Mouse (Mus musculus) layer of hippocampus, adult 8-10 months (tissue): ENCODE results near the gene Ntsr2. TPM values are rescaled to one million over a fixed set of nuclear protein-coding genes. Genes with fewer than 3 reads are reported as not detected.

Experiments used
- DNase-seq, 2 experiments: peaks; one replicate each; pipeline ENCODE4 v3.0.0; 2022; ENCODE audit warnings: low spot score in 2 of 2
- total RNA-seq, 4 experiments: library from RNA; stranded (reverse); gene quantifications; 2 replicates each; pipeline ENCODE4 v1.2.4; 2022

The Ntsr2 gene
- 100 to 1,000 TPM; 161 to 213 (median 178) TPM for total RNA-seq

DNA sequence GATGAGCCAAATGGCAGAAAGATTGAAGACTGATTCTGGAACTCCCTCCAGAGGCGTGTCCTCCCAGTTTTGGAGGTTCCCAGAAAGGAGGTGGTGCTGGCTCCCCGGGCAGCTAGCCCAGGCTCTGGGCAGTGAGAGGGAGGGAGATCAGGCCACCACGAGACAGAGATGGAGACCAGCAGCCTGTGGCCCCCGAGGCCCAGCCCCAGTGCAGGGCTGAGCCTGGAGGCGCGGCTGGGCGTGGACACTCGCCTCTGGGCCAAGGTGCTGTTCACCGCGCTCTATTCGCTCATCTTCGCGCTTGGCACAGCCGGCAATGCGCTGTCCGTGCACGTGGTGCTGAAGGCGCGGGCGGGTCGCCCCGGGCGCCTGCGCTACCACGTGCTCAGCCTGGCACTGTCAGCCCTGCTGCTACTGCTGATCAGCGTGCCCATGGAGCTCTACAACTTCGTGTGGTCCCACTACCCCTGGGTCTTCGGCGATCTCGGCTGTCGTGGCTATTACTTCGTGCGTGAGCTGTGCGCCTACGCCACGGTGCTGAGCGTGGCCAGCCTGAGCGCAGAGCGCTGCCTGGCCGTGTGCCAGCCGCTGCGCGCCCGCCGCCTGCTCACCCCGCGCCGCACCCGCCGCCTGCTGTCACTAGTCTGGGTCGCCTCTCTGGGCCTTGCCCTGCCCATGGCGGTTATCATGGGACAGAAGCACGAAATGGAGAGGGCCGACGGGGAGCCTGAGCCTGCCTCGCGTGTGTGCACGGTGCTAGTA is at the start of gene Ntsr2:
Gene Ntsr2 (plus strand): TSS at position 51 of the 762 bp plus-strand sequence.
- DNase-seq = peak; percentile 55 to 69

DNA sequence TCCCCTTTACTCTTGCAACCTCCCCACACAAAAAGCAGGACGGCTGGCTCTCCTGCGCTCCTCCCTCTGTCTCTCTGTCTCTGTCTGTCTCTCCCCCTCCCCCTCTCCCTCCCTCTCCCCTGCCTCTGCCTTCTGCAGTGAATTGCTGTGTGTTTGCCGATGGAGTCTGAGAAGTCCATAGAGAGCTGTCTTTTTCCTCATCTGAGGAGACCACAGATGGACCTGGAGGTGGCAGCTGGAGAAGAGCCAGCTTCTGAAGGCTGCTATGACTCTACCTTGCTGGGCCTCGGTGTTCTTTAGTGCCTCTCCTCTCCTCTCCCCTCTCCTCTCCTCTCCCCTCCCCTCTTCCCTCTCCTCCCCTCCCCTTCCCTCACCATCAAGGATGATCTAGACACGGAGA is 47.6 kb upstream of the Ntsr2 start:
- no peak for DNase-seq

DNA sequence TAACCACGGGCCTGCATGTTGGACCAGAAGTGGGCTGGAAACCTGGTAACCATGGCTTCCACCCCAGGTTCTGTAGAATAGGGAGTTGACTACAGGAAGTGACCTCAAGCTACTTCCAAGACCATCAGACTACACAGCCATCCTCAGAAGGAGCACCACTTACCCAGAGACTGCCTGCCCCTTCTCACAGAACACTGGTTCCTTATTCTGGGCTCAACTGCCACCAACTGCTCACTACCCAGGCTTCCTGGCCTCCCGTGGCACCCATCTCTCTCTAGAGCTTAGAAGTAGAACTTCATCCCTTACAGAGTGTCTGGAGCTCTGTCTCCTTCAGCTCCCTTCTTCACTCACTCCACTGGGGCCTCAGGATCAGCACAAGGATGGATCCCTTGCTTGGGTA is 42.2 kb upstream of the Ntsr2 start, which contains the start of gene Lpin1:
Gene Lpin1 (minus strand): TSS at position 31 of the 400 bp plus-strand sequence.
- DNase-seq = no peak

DNA sequence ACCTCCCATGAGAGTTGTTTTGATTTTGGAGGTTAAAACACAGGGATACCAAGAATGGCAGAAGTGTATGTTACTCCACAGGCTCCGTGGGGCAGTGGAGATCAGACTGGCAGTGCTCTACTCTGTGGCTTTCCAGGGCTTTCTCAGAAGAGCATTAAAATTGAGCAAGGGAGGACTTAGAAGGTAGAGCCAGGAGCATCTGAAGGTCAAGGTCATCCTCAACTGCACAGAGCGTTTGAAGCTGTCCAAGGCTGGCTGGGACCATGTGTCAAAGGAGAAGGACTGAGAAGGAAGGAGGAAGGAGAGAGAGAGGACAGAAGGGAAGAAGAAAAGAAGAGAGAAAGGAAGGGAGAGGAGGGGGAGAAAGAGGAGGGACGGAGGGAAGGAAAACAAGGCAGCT is 38.6 kb upstream of the Ntsr2 start:
- DNase-seq = no peak

DNA sequence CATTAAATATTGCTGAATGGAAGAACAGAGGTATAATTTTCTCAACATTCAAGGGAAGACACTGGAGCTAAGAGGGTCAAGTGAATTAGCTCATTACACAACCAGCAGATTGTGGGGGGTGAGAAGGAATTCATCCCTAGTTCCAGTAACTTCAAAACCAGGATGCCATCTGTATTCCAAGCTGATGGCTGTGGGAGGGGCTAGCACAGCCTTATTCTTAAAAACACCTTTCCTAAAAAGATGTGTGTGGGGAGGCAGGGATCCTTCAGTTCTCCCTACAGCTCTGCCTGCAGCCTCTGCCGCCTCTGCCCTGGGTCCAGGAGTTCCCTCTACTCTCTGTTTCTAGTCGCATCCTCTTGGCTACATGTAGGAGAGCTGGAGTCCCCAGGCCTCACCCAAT is 37.4 kb upstream of the Ntsr2 start:
- DNase-seq = no peak

DNA sequence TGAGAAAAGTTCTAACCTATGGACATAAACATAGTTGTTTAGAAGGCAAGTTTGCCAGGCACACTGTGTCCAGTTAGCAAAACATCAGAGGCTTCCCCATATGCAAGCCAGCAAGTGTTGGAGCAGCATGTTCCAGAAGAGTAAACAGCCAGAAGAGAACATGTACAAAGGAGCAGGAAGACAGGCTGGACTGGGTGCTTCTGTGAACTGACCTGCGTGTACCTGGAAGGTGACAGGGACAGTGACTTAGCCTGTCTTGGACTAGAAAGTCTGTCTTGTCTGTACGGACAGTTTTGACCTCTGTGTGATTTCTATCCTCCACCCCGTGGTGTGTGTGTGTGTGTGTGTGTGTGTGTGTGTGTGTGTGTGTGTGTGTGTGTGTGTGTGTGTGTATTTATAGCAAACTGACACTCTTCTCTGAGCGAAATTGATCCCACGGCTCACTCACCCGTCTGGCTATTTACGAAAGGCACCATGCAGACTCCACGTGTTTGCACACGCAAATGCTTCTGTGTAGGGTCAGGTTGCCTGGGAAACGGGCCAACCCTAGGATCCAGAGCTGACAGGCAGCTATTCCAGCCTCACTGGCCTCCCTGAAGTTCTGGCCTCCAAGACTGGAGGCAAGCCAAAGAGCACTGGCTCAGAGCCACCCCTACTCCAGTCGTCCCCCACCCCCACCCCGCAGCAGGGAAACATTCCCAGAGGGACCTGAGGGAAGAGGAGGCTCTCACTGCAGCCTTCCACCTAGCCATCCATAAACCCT is 34.5 kb upstream of the Ntsr2 start:
- DNase-seq = peak; percentile 68 to 74

DNA sequence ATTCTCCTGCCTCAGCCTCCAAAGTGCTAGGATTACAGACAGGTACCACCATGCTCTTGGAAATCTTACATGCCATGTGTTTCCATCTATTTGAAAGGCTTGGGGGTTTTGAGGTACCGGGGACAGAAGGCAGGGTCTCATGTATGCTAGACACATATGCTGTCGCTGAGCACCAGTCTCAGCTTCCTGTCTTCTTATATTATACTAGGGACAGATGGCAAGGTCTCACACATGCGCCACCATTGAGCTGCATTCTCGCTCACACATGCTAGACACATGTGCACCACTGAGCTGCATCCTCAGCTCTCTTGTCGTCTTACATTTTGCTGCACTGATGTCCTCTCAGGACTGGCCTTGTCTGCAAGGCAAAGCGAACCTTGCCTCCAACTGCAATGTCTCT is 33.7 kb upstream of the Ntsr2 start:
- no peak for DNase-seq

DNA sequence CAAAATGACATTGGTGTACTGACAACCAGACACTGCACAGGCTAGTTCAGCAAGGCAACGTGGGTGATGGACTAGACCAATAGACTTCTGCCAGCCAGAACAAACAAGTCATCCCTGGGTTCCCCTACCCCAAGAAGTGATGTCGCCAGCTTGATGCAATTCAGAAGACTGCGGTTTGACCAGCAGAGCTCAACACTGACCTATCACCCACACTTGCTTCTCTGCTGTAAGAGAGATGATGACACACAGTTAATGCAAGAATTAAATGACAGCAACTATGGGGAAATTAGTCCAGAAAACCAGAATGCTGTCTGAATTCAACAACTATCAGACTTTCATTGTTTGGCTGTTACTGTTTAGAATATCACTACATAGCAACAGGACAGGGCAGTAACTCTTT is 33.0 kb upstream of the Ntsr2 start:
- DNase-seq = no peak

DNA sequence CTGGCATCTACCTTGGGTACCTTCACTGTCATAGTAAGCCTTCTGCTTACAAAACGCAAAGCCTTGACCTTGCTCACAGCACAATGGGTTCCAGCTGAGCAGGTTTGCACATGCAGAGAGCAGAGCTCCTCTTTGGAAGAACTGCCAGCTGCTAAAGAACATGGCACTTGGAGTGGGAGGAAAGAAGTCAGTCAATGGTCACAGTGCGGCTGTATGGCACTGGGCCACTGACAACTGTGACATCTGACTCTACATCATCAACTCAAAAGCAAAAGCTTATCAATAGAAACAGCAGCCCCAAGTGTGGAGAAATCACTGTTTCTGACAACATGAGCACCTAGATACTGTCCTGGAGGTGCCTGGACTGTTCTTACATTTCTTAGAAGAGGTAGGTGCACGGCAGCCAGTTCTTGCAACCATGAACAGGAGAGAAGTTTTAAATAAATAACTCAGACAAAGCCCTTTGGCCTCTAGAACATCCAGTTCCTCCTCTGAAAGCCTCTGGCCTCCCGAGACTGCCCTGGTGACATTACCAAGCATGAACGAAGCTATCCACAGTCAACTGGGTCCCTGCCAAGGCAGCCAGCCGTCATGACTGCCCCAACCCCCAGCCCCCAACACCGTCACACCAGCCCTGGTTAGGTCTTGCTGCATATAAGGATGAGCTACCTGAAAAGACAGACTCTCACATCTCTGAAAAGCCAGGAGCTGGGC is 22.9 kb upstream of the Ntsr2 start:
- DNase-seq = no peak

DNA sequence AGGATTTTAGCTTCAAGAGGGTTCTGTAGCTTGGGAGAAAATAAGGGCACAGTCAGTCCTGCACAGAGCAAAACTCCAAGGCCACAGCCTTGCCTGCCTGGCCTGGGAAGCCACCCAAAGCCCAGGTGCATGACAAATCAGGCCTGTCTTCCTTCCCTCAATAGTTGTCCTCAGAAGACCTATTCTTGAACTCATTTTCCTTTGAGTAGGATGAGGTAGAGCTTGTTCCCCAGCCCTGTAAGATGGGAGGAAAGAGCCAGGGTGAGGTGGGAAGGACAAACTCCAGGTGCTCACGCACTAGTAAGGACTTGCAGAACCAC is 22.4 kb upstream of the Ntsr2 start:
- no peak for DNase-seq

DNA sequence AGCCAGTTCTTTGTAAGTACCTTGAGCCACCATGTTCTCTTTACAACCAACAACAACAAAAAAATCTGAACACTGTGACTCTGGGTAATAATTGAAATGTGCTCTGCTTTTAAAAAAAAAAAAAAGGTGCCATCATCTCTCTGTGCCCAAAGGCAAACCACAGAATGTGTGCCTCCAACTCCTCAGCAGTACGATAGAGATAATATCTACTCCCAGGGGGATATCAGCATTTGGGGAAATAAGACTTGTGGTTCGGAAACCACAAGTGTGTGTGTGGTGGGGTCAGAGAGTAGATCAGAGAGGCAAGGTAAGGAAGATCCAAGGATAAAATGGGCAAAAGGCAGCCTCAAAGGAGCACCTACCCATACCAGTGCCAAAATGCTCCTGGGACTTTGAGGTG is 21.8 kb upstream of the Ntsr2 start:
- DNase-seq = no peak

DNA sequence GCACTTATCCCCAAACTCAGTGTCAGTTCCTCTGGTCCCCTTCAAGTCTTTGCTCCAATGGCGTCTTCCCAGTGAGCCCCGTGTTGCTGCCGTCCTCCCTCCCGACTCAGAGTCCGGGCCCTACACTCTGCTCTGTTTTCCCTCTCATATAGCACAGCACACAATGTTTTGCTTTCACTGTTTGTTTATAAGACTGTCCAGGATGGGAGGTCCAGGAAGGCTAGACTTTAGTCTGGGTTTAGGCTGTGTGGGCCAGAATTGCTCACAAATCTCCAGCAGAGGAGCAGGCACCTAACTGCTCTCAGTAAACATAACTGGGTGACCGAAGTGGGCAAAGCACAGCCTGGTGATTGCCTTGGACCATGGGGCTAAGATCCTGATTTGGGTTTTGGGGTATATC is 19.9 kb upstream of the Ntsr2 start:
- no peak for DNase-seq

DNA sequence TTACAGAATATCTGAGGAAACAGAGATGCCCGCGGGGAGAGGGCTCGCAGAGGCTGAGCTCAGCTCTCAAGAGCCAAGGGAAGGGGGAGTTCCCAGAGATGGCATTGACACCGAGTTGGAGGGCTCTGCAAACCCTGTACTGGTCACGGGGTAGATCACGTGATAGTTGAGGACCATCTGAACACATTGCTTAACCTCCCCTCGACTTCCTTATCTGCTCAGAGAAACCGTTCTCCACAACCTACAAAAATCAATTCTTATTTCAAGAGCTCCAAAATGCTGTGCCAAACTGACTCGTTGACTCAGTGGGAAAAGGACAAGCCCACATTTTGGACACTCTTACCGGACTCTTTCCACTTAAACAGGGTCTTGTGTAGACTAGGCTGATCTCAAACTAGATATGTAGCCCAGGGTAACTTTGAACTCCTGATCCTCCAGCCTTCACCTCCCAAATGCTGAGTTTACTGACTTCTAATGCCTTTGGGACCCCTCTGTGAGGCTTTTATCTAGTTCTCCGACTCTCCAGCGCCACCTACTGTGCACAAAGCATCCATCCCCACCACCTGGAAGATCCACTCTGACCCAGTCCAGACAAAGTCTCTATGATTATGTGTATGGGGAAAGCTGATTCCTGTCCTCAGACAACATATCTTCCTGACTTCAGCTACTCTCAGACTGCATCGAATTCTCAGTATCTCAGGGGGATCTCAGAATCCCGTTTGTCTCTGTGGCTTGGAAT is 18.9 kb upstream of the Ntsr2 start:
- DNase-seq = no peak

DNA sequence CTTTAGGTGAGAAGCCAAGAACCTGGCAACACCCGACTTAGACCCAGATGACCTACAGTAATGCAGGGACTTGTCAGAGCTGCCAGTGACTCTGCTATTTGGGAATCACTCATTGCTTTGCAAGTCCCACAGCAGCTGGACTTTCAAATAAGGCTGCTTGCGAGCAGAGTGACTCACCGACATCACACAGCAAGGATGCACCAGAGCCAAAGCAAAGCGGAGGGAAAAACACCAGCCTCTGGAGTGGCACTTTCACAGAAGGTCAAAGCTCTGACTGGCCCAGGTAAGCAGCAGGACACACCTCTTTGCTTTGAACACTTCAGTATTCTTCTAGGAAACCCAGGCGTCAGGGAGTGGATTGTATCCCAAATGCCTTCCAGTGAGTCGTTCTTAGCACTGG is 17.4 kb upstream of the Ntsr2 start:
- no peak for DNase-seq

DNA sequence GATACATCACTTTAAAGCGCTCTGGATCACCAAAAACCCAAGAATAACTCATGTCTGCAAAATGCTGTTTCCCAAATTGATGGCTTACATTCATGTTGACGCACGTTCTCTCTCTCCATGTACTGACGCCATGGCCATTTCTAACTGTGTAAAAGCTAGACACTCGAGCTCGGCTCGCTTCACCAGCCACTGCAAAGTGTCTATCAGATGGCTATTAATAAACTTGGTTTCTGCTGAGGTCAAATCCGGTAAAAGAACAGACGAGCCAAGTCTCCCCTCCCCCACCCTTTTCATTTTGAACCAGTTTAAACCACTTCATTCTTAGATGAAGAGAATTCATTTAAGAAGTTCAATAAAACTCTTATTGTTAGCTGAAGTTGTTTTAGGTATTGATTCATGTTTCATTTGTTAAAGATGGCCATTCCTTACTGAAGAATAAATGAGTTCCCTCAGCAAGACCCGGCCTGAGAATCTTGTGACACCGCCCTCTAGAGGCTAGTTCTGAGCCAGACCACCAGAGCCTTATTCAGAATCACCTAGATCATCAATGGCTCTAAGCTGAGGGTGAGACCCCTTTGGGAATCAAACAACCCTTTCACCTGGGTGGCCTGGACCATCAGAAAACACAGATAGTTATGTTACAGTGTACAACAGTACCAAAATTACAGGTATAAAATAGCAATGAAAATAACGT is 14.0 kb upstream of the Ntsr2 start:
- no peak for DNase-seq

DNA sequence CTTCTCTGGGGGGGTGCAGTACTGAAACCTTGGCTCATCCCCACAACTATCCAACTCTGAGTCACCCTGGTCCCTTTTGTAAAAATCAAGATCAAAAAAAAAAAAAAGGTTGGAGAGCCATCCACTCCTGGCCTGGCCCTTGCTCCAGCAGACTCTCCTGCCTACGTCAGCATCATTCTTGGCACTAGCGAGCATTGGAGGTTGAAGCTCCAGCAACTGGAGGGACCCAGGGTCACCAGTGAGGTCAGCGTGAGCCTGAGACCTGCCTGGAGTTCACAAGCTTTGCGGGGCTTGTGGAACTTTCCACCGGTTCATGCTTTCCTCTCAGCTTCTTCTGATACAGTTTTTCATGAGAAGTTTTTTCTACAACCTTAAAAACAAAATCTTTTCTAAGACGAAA is 13.1 kb upstream of the Ntsr2 start:
- DNase-seq = no peak

DNA sequence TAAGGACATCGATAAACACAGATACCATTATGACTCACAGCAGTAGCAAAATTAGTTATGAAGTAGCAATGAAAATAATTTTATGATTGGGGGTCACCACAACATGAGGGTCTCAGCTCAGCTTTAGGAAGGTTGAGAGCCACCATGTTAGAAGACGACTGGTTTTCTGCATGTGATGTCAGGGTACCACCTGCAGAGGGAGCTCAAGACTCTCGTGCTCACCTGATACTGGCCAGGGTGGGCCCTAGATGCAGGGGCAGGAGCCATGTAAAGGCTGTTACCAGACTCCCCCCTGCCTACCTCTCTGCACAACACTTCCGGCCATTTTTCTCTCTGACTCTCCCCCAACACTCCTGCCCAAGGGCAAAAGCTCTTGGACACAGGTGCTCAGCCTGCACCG is 11.2 kb upstream of the Ntsr2 start:
- DNase-seq = no peak

DNA sequence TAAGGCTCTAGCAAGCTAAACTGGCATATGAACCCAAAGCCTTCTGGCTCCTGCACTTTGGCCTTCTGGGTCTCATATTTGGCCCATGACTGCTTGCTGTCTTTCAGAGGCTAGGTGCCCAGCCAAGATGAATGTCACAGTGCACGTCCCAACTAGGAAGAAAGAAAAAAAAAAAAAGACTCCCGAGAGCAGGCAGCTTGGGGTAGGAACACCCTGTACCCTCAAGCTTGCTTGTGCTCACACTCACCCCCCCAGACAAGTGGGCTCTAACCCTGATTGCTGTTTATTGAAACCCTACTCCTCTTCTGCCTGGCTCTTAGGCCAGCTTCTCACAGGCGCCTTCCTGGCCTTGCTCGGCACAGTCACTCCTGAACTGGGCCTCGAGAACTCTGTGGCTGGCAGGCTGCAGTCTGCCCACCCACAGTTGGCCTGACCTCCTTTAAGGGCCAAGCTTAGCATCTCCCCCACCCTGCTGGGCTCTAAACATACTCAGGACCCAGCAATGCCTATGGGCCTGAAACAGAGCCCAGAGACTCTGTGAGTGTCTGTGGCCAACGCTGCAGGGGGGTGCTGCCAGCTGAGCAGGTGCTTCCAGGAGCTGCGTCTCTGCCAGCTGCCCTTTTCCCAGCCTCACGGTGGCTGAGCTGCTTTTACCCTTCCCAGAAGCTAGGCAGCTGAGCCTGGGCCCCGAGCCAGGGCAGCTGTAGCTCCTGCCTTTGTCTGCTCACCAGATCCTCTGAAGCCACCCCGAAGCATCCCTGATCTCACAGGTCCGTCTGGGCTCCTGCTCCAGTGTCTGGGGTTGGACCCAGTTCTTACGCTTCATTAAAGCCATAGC is 9.5 kb upstream of the Ntsr2 start:
- DNase-seq = peak in 1 of 2 experiments; percentile 34

DNA sequence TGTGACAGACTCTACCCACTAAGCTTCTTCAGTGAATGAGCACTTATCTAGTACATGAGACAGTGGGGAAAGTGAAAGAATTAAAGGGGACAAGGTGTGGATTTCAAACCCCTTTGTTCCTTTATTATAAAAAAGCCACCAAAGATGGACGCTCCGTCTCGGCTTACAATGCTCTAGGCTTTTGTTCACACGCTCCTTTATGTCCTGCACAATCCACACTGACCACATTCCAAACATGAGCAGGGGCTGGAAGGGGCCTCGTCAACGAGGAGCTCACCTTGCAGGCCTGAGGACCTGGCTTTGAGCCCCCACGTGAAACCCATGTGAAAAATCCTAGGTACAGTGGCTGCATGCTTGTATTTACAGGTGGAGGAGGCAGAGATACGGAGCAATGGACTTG is 8.5 kb upstream of the Ntsr2 start:
- DNase-seq = no peak

DNA sequence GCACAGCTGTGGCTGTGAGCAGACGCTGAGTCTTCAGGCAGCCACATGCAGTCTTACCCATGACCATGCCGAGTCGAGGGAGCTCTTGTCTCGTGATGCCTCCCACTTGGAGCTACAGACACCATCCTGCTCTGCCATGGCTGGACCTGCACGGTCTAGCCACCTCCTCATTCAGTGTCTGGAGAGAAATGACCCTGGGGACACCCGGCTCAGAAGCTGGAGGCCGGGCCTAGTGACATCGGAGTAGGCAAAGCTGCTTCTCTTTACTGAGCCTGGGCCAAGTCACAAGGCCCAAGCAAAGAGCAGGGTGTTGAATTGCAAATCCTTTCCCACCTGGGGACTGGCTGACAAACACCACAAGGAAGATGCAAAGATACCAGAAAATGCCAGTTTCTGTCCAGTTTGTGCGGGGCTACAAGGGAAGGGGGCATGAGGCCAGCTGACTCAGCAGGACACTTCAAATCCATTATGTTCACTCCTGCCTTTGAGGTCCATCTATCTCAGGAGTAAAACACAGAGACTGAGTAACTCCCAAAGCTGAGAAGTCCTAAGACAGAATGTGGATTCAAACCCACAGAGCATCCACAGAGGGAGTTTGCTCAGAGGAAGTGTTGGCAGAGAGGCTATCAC is 6.3 kb upstream of the Ntsr2 start:
- no peak for DNase-seq
